Mouse (Mus musculus): ENCODE results near the gene Cd180.

- TF ChIP-seq CTCF (IDR thresholded peaks at IDR 0.05; ENCODE audit: extremely low read depth, insufficient read depth, insufficient read length, insufficient replicate concordance) = no peak
- TF ChIP-seq POLR2A (IDR thresholded peaks at IDR 0.05; ENCODE audit: low read depth, low read length) = no peak
Measured at GRCm38 (mm10) chr13:102756071-102756470, 62.7 kb downstream of the Cd180 start.

Data from spleen, adult 2 months (tissue).